Mouse (Mus musculus): ENCODE measurements at regions not wholly inside any gene's neighbourhood (a gene's known extent, or its start where the extent isn't known, plus 50 kb on each side); places are given as distances from the start of the nearest gene placed in this dataset.

- no peak overlapping the region for H3K4me3 ChIP-seq (ENCODE audit: low read depth, low read length)
- H3K36me3 ChIP-seq (ENCODE audit: control insufficient read depth, insufficient read depth, low read length) = no peaks in the 10 kb centered on the region
- no peaks in the 10 kb centered on the region for H3K4me1 ChIP-seq (replicated peaks; ENCODE audit: control insufficient read depth, insufficient read depth, low read length)
- H3K27me3 ChIP-seq (ENCODE audit: control insufficient read depth, insufficient read depth, low read length) = no peaks in the 10 kb centered on the region
- no peak for DNase-seq (ENCODE audit: low spot score)
- 79% methylated on average over 7 of the region's 7 CpGs for WGBS
- no peaks in the 10 kb centered on the region for H3K9me3 ChIP-seq (ENCODE audit: control insufficient read depth, low read length)
- no peak for ATAC-seq (ENCODE audit: low FRiP score)
- H3K27ac ChIP-seq (ENCODE audit: low read depth, low read length) = no peak overlapping the region
- H3K9ac ChIP-seq (ENCODE audit: low read depth, low read length) = no peak overlapping the region
- no peak overlapping the region for H3K4me2 ChIP-seq (replicated peaks; ENCODE audit: low read depth, low read length)
Measured at GRCm38 (mm10) chrX:66469442-66470311, 165.7 kb upstream of the 4930447F04Rik start.

- Histone ChIP-seq H3K4me1 (replicated peaks; ENCODE audit: control insufficient read depth, insufficient read depth, low read length) (no peaks in the 10 kb centered on the region), H3K27me3 (ENCODE audit: control insufficient read depth, insufficient read depth, low read length) (no peaks in the 10 kb centered on the region), H3K9me3 (ENCODE audit: control insufficient read depth, low read length) (no peaks in the 10 kb centered on the region), H3K4me3 (ENCODE audit: low read depth, low read length) (no peak overlapping the region), H3K27ac (ENCODE audit: low read depth, low read length) (no peak overlapping the region), H3K4me2 (replicated peaks; ENCODE audit: low read depth, low read length) (no peak overlapping the region), H3K9ac (ENCODE audit: low read depth, low read length) (no peak overlapping the region), H3K36me3 (ENCODE audit: control insufficient read depth, insufficient read depth, low read length) (no peaks in the 10 kb centered on the region)
- WGBS = 58% methylated on average over 3 of the region's 3 CpGs
- no peak for ATAC-seq (ENCODE audit: low FRiP score)
- peak; percentile 0 for DNase-seq (ENCODE audit: low spot score)
Measured at GRCm38 (mm10) chrX:66464985-66465384, 161.0 kb upstream of the 4930447F04Rik start.

- 79% methylated on average over 3 of the region's 3 CpGs for WGBS
- H3K27me3 ChIP-seq (ENCODE audit: control insufficient read depth, insufficient read depth, low read length) = no peaks in the 10 kb centered on the region
- no peak overlapping the region for H3K9ac ChIP-seq (ENCODE audit: low read depth, low read length)
- H3K4me2 ChIP-seq (replicated peaks; ENCODE audit: low read depth, low read length) = no peak overlapping the region
- no peaks in the 10 kb centered on the region for H3K36me3 ChIP-seq (ENCODE audit: control insufficient read depth, insufficient read depth, low read length)
- H3K9me3 ChIP-seq (ENCODE audit: control insufficient read depth, low read length) = no peaks in the 10 kb centered on the region
- H3K4me3 ChIP-seq (ENCODE audit: low read depth, low read length) = no peak overlapping the region
- H3K27ac ChIP-seq (ENCODE audit: low read depth, low read length) = no peak overlapping the region
- ATAC-seq (ENCODE audit: low FRiP score) (no peak), DNase-seq (ENCODE audit: low spot score) (no peak)
- no peaks in the 10 kb centered on the region for H3K4me1 ChIP-seq (replicated peaks; ENCODE audit: control insufficient read depth, insufficient read depth, low read length)
Measured at GRCm38 (mm10) chrX:66461459-66462001, 157.5 kb upstream of the 4930447F04Rik start.

Data from hindbrain, embryonic 11.5 days (tissue).